Mouse (Mus musculus) spleen, adult 2 months (tissue): ENCODE data around the gene Mall.

Source experiments
- CTCF ChIP-seq: fragments of 200-500 bp; IDR thresholded peaks from 2 replicates; pipeline ENCODE4 v1.5.1; 2011; ENCODE audit warnings: mild to moderate bottlenecking, inconsistent platforms; ENCODE audit not compliant: insufficient read depth, insufficient read length, insufficient replicate concordance; ENCODE audit errors: extremely low read depth
- POLR2A ChIP-seq: fragments of 200-500 bp; IDR thresholded peaks from 2 replicates; pipeline ENCODE4 v1.6.1; 2011; ENCODE audit warnings: low read depth, low read length, inconsistent platforms

GRCm38 (mm10) chr2:127751849-127752610 is 22.3 kb upstream of the Mall start:
- TF ChIP-seq CTCF: no peak
- no peak for TF ChIP-seq POLR2A
